Mouse (Mus musculus): Measurements from ENCODE around the gene Usp21. TPM values are rescaled to one million over a fixed set of nuclear protein-coding genes. Genes with fewer than 3 reads are reported as not detected.
A peak's percentile ranks its signal among the peaks of the same experiment; 100 is the strongest.
"Not testable (repeated sequence)": the region's sequence is repeated elsewhere in the genome, so short reads cannot be mapped to it uniquely, and the experiment has no call there.

Gene Usp21
- 101 and 103 TPM in 2 replicates for polyA plus RNA-seq (2015; fragmentation: Nextera tagmentation; extraction: Ambion mirVana)

DNA sequence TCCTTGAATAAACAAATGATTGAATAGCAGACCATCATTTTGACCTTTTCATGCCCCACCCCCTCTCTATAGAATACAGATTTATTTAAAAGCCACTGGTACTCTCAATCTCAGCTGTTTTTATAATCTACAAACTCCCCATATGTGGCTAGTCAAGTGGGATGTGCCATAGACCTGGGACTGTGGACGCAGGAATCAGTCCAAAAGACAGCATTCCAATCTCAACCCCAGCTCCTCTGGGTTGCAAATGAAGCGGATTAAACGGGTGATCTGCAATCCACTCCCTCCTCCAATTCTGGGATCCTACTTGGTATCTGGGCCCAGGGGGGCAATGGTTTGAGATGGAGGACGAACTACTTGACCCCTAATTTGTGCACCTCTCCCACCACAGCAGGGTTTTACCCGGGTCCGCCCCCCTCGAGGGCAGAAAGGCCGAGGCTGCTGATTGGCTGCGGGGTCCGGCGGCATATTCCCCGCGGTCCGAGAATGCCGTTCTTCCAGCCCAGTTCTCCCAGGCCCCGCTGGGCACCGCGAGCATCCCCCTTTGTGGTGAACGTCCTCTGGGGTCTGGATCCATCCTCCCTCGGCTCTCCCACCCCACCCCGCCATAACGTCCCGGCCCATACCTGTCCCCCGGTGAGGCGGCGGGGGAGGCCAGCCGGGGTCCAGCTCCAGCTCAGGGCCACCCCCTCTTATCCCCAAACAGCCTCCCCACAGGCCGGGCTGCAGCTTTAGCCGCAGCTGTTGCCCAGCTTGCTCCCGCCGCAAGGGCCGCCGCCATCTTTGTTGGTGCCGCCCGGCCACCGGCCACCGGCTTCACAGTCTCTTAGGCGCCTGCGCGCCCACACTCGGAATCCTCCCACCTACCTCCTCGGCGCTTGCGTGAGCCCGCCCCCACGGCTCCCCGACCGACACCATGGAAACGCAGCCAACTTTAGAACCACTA is at the start of gene Usp21:
Gene Usp21, minus strand, starts transcription at position 856 of the 946 bp plus-strand sequence.
- H3K4me2 ChIP-seq (replicated peaks; ENCODE audit: low read depth, low read length) = peak within 1 kb of the TSS; percentile 74
- no peaks in the 10 kb centered on the region for H3K27me3 ChIP-seq (ENCODE audit: insufficient read depth, low read length)
- peak; percentile 93 for ATAC-seq (ENCODE audit: low FRiP score, low TSS enrichment)
- peak within 1 kb of the TSS; percentile 99 for H3K9ac ChIP-seq (replicated peaks; ENCODE audit: low read length)
- H3K27ac ChIP-seq (ENCODE audit: low read length) = peak within 1 kb of the TSS; percentile 97
- H3K4me1 ChIP-seq (ENCODE audit: insufficient read depth, low read length) = peaks cover 21% of the 10 kb centered on the region
- peaks cover 51% of the 10 kb centered on the region for H3K36me3 ChIP-seq (ENCODE audit: insufficient read depth, low read length)
- no peaks in the 10 kb centered on the region for H3K9me3 ChIP-seq (ENCODE audit: low read length)
- under 1% methylated on average over 49 of the region's 49 CpGs for WGBS
- peak within 1 kb of the TSS; percentile 98 for H3K4me3 ChIP-seq (ENCODE audit: low read length)

DNA sequence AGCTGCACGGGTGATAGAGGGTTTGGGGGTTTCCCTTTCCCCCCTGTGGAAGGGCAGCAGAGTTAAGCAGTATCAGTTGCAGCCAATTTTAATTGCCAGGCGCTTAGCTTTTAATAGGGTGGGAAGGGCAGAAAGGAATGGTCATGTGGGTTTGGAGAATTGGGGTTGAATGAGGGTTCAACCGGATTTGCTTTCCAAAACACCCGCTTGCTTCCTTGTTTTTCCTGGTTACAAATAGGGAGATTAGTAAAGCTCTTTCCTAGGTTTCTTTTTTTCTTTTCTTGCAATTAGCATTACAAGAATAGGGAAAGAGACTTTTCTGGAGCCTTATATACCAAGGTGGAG is 42.4 kb upstream of the Usp21 start:
- under 1% methylated on average over 4 of the region's 4 CpGs for WGBS
- Histone ChIP-seq H3K9ac (replicated peaks; ENCODE audit: low read length) (peak overlapping the region; percentile 98), H3K9me3 (ENCODE audit: low read length) (no peaks in the 10 kb centered on the region), H3K4me1 (ENCODE audit: insufficient read depth, low read length) (peaks cover 25% of the 10 kb centered on the region), H3K27me3 (ENCODE audit: insufficient read depth, low read length) (no peaks in the 10 kb centered on the region), H3K4me2 (replicated peaks; ENCODE audit: low read depth, low read length) (peak overlapping the region; percentile 92), H3K4me3 (ENCODE audit: low read length) (peak overlapping the region; percentile 87), H3K36me3 (ENCODE audit: insufficient read depth, low read length) (0 out of 2 replicates have a peak, but pooled peaks cover 9% of the 10 kb centered on the region), H3K27ac (ENCODE audit: low read length) (peak overlapping the region; percentile 100)
- ATAC-seq (ENCODE audit: low FRiP score, low TSS enrichment) = no peak

DNA sequence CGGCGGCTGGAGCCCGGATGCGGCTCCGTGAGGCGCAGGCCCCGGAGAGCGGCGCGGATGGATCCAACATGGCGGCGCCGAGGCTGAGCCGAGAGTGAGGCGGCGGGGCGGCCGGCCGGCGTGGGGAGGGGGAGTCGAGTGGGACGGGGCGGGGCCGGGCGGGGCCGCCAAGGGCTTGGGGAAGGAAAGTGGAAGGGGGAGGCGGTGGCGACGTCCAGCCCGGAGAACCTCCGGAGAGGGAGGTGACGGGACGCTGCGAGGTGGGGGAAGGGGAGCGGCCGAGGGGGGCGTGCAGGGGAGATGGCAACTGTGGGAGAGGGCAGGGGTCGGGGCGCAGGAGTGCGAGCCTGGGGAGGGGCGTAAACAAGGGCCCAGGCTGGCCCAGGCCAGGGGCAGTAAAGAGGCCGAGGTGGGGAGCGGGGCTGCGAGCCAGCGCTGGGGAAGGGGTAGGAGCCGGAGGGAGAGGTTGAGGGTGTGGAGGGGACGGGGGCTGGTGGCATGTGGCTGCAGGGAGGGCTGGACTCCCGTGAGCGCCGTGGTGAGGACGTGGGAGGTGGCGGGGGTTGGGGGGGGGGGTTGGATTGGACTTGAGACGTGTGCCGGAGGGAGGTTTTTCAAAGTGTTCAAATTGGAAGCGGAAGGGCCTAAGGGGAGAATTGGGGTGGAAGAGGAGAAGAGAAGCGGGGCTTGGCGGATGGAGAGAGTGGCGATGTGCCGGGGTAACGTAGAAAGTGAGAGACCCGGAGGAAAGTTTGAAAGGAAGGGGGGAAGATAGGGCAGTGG is 41.8 kb upstream of the Usp21 start:
- WGBS = under 1% methylated on average over 39 of the region's 61 CpGs
- ATAC-seq (ENCODE audit: low FRiP score, low TSS enrichment) = peak; percentile 88
- peak overlapping the region; percentile 92 for H3K4me2 ChIP-seq (replicated peaks; ENCODE audit: low read depth, low read length)

DNA sequence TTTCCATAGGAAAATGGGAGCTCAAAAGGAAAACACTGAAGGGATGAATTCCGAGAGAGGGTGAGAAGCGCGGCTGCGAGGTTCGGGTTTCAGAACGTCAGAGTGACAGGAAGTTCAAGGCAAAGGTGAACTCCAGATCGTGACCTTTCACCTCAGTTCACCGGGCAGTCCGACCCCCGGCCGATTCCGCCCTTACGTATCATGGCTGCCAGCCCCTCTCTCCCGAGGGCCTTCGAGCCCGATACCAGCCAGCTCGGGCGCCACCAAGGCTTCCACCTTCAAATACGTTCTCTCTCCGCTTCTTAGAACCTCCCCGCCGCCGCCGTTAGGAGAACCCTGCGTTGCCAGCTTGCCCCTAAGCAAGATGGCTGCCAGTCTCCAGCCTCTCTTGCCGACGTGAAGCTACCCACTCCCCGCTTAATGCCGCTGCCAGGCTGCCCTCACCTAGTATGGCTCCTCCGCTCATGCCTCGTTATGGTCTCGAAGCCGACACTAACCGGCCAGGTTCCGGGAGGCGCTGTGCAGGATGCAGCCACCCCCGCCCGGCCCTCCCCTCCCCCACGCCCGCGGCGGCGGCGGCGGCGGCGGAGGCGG is 41.1 kb upstream of the Usp21 start, which contains the start of gene Dedd:
Gene Dedd, plus strand, starts transcription at position 307 of the 594 bp plus-strand sequence.
- peak within 1 kb of the TSS; percentile 87 for H3K4me3 ChIP-seq (ENCODE audit: low read length)
- WGBS = 1% methylated on average over 43 of the region's 48 CpGs
- no peaks in the 10 kb centered on the region for H3K9me3 ChIP-seq (ENCODE audit: low read length)
- H3K4me2 ChIP-seq (replicated peaks; ENCODE audit: low read depth, low read length) = peak within 1 kb of the TSS; percentile 92
- H3K36me3 ChIP-seq (ENCODE audit: insufficient read depth, low read length) = 0 out of 2 replicates have a peak, but pooled peaks cover 9% of the 10 kb centered on the region
- H3K27me3 ChIP-seq (ENCODE audit: insufficient read depth, low read length) = no peaks in the 10 kb centered on the region
- peak within 1 kb of the TSS; percentile 100 for H3K27ac ChIP-seq (ENCODE audit: low read length)
- peak; percentile 94 for ATAC-seq (ENCODE audit: low FRiP score, low TSS enrichment)
- H3K9ac ChIP-seq (replicated peaks; ENCODE audit: low read length) = peak within 1 kb of the TSS; percentile 98
- H3K4me1 ChIP-seq (ENCODE audit: insufficient read depth, low read length) = peaks cover 25% of the 10 kb centered on the region

More for the DNA sequence above, 41.8 kb upstream of the Usp21 start:
- peak overlapping the region; percentile 98 for H3K9ac ChIP-seq (replicated peaks; ENCODE audit: low read length)
- peak overlapping the region; percentile 87 for H3K4me3 ChIP-seq (ENCODE audit: low read length)
- H3K27ac ChIP-seq (ENCODE audit: low read length) = peak overlapping the region; percentile 100
- H3K36me3 ChIP-seq (ENCODE audit: insufficient read depth, low read length) = 0 out of 2 replicates have a peak, but pooled peaks cover 9% of the 10 kb centered on the region
- H3K4me1 ChIP-seq (ENCODE audit: insufficient read depth, low read length) = peaks cover 25% of the 10 kb centered on the region
- H3K27me3 ChIP-seq (ENCODE audit: insufficient read depth, low read length) = no peaks in the 10 kb centered on the region
- no peaks in the 10 kb centered on the region for H3K9me3 ChIP-seq (ENCODE audit: low read length)

DNA sequence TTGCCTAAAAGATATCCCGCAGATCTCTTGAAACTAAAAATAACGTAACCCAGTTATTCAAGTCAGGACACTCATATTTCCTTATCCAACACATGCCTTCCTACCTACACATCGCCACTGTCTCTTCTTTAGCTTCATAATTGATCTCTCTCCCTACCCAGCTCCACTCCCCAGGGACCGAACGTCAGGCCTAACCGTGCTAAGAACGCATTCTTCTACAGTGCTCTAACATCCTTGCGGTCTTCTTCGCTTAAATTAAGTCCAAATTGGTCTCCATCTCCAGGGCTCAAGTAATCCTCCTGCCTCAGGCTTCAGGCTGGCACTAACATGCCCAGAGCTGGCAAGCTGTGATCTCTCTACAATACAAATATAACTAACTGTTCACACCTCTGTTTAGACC is 40.5 kb upstream of the Usp21 start:
- no peaks in the 10 kb centered on the region for H3K9me3 ChIP-seq (ENCODE audit: low read length)
- peak overlapping the region; percentile 98 for H3K9ac ChIP-seq (replicated peaks; ENCODE audit: low read length)
- H3K36me3 ChIP-seq (ENCODE audit: insufficient read depth, low read length) = 0 out of 2 replicates have a peak, but pooled peaks cover 5% of the 10 kb centered on the region
- peak overlapping the region; percentile 100 for H3K27ac ChIP-seq (ENCODE audit: low read length)
- H3K4me2 ChIP-seq (replicated peaks; ENCODE audit: low read depth, low read length) = peak overlapping the region; percentile 92
- H3K27me3 ChIP-seq (ENCODE audit: insufficient read depth, low read length) = no peaks in the 10 kb centered on the region
- 24% methylated on average over 9 of the region's 9 CpGs for WGBS
- no peak for ATAC-seq (ENCODE audit: low FRiP score, low TSS enrichment)
- H3K4me1 ChIP-seq (ENCODE audit: insufficient read depth, low read length) = peaks cover 25% of the 10 kb centered on the region
- peak overlapping the region; percentile 87 for H3K4me3 ChIP-seq (ENCODE audit: low read length)

DNA sequence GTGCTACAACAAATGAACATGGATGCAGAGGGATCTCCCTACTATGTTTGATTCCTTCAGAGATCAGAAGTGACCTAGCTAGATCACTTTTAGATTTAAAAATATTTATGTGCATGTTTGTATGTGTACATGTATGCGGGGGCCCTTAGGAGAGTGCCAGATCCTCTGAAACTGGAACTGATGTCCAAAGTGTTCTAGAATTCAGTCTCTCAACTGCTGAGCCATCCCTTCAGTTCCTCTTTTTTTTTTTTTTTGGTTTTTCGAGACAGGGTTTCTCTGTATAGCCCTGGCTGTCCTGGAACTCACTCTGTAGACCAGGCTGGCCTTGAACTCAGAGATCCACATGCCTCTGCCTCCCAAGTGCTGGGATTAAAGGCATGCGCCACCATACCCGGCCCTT is 38.8 kb upstream of the Usp21 start:
- not testable (repeated sequence) for H3K9me3 ChIP-seq (ENCODE audit: low read length); H3K4me2 ChIP-seq (replicated peaks; ENCODE audit: low read depth, low read length); ATAC-seq (ENCODE audit: low FRiP score, low TSS enrichment); H3K27ac ChIP-seq (ENCODE audit: low read length); H3K27me3 ChIP-seq (ENCODE audit: insufficient read depth, low read length); H3K36me3 ChIP-seq (ENCODE audit: insufficient read depth, low read length); H3K4me3 ChIP-seq (ENCODE audit: low read length); H3K9ac ChIP-seq (replicated peaks; ENCODE audit: low read length)
- WGBS = 76% methylated on average over 4 of the region's 4 CpGs
- peaks cover 25% of the 10 kb centered on the region for H3K4me1 ChIP-seq (ENCODE audit: insufficient read depth, low read length)

DNA sequence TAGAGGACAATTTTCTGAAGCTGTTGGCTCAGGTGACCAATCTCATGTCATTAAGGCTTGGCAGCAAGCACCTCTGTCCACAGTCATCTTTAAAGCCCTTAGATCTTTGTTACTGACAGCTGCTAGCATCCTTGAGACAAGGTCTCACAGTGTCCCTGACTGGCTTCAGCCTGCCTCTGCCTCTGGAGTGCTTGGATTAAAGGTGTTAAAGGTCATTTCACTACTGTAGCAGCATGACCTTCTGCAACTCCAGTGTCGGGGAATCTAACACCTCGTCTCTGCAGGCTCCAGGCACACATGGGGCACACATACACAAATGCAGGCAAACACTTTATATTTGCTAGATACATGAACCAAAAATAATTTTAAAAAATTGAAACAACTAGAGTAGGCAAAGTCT is 37.8 kb upstream of the Usp21 start:
- Histone ChIP-seq H3K4me1 (ENCODE audit: insufficient read depth, low read length) (peaks cover 17% of the 10 kb centered on the region), H3K9me3 (ENCODE audit: low read length) (no peaks in the 10 kb centered on the region), H3K27me3 (ENCODE audit: insufficient read depth, low read length) (no peaks in the 10 kb centered on the region), H3K27ac (ENCODE audit: low read length) (no peak overlapping the region), H3K9ac (replicated peaks; ENCODE audit: low read length) (no peak overlapping the region), H3K4me2 (replicated peaks; ENCODE audit: low read depth, low read length) (no peak overlapping the region), H3K4me3 (ENCODE audit: low read length) (no peak overlapping the region), H3K36me3 (ENCODE audit: insufficient read depth, low read length) (no peaks in the 10 kb centered on the region)
- WGBS = 73% methylated on average over 2 of the region's 2 CpGs
- ATAC-seq (ENCODE audit: low FRiP score, low TSS enrichment) = no peak

DNA sequence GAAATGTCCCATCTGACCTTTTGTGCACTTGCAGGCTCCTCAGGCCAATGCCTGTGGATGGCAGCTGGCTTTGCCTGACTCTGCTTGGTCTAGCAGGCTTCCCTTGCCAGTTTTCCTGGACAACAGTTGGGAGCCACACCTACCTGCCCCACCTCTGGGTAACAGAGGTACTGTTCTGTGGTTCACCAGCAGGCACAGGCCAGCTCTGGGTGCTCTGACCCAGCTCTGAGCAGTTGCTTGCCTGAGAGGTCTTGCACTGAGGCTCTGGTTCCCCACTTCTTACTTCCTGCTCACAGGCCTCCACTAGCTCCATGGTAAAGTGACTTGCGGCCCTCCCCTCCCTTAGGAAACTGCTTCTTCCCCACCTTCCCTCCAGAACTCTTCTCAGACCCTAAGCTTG is 34.2 kb upstream of the Usp21 start:
- H3K9me3 ChIP-seq (ENCODE audit: low read length) = no peaks in the 10 kb centered on the region
- no peak overlapping the region for H3K4me2 ChIP-seq (replicated peaks; ENCODE audit: low read depth, low read length)
- H3K27ac ChIP-seq (ENCODE audit: low read length) = 0 out of 2 replicates have a peak overlapping the region, but pooled peaks have one; percentile 1
- H3K27me3 ChIP-seq (ENCODE audit: insufficient read depth, low read length) = no peaks in the 10 kb centered on the region
- peak; percentile 80 for ATAC-seq (ENCODE audit: low FRiP score, low TSS enrichment)
- no peak overlapping the region for H3K4me3 ChIP-seq (ENCODE audit: low read length)
- H3K36me3 ChIP-seq (ENCODE audit: insufficient read depth, low read length) = no peaks in the 10 kb centered on the region
- WGBS = 64% methylated on average over 1 of the region's 1 CpGs
- peaks cover under 1% of the 10 kb centered on the region; the same call in 1 of the 2 replicates for H3K4me1 ChIP-seq (ENCODE audit: insufficient read depth, low read length)
- H3K9ac ChIP-seq (replicated peaks; ENCODE audit: low read length) = no peak overlapping the region

DNA sequence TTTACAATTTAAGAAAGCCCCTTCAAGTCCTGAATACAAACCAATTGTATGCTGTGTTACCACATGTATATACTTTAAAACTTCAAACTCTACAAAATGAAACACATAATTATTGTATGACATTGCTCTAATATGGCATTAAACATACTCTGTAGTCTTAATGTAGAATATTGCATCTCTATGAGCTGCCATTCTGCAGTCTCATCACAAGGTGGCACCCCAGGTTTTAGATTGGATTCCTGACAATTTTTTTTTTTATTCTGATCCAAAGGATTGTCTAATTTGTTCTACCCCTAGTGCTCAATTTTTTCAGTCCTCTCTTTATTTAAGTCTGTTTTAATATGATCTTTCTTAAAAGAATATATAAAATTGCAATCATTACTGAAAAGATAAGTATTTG is 33.6 kb upstream of the Usp21 start:
- Histone ChIP-seq H3K4me3 (ENCODE audit: low read length) (no peak overlapping the region), H3K4me2 (replicated peaks; ENCODE audit: low read depth, low read length) (no peak overlapping the region), H3K36me3 (ENCODE audit: insufficient read depth, low read length) (no peaks in the 10 kb centered on the region), H3K27me3 (ENCODE audit: insufficient read depth, low read length) (no peaks in the 10 kb centered on the region), H3K4me1 (ENCODE audit: insufficient read depth, low read length) (no peaks in the 10 kb centered on the region), H3K9ac (replicated peaks; ENCODE audit: low read length) (no peak overlapping the region), H3K9me3 (ENCODE audit: low read length) (no peaks in the 10 kb centered on the region), H3K27ac (ENCODE audit: low read length) (no peak overlapping the region)
- no peak for ATAC-seq (ENCODE audit: low FRiP score, low TSS enrichment)
